Mouse (Mus musculus) brain, embryonic 18.5 days (tissue): ENCODE data around the gene Olfr1352.
"Not testable (repeated sequence)": the region's sequence is repeated elsewhere in the genome, so short reads cannot be mapped to it uniquely, and the experiment has no call there.

Experiments used
- DNase-seq: peaks from one replicate; pipeline ENCODE4 v3.0.0-alpha.2; 2012; ENCODE audit warnings: low read depth, low spot score

Gene Olfr1352

GRCm38 (mm10) chr10:78980750-78981149 is at the start of gene Olfr1352:
Gene Olfr1352, plus strand, starts transcription at chr10:78981050.
- DNase-seq = no peak

GRCm38 (mm10) chr10:78950336-78950735 is 30.5 kb upstream of the Olfr1352 start, which contains the start of gene Olfr8:
Gene Olfr8, plus strand, starts transcription at chr10:78950636.
- not testable (repeated sequence) for DNase-seq

DNA sequence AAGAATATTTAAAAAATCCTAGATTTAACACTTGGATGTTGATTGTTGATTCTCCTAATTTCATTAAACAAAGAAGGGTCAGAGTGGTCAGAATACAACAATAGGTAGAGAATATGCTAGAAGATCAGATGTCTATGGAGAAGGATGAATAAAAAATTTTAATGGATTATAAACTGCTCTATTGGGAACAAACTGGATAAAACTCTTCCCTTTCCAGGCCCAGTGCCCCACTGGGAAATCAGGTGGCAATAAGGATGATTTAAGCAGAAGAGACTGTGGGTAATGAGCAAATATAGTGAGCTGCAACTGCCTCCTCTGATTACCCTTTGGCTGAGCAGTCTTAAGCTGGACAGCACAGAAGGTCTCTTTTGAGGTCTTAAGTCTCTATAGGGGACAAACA is 17.8 kb upstream of the Olfr1352 start, which contains the start of gene Olfr1353:
Olfr1353 (plus strand) TSS at position 301 of the 400 bp plus-strand sequence.
- not testable (repeated sequence) for DNase-seq

DNA sequence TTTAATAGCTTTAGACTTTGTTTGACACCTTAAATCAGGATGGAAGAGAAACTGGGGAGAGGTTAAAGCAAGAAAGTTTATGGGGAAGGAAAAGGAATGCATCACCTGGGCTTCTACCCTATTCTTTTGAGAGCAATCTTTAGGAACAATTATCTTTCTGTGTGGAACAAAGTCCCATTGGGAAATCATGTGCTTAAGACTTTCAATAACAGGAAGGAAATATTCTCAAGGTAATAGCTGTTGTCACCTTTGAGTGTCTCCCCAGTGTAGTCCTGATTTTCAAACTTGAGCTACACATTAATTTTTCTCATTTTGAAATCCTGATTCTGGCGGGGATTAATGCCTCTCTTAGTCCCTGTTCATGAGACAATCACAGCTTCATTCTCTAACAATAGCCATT is 31.3 kb downstream of the Olfr1352 start, which contains the start of gene Olfr1351:
Olfr1351 (plus strand) TSS at position 301 of the 400 bp plus-strand sequence.
- no peak for DNase-seq

DNA sequence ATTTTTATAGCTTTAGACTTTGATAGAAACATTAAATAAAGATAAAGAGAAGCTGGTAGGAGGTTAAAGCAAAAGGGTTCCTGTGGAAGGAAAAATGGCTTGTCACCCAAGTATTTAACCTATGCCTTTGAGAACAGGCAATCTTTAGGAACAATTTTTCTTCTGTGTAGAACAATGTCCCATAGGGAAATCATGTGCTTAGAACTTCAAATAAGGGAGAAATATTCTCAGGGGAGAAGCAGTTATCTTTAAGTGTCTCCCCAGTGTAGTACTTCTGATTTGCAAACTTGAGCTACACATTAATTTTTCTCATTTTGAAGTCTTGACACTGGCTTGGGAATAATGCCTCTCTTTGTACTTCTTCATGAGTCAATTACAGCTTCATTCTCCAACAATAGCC is 47.6 kb downstream of the Olfr1352 start, which contains the start of gene Olfr57:
Olfr57 (plus strand) TSS at position 301 of the 400 bp plus-strand sequence.
- DNase-seq = no peak
